19 mouse cellular contexts compared by ENCODE assay signal in the genomic region with DNA sequence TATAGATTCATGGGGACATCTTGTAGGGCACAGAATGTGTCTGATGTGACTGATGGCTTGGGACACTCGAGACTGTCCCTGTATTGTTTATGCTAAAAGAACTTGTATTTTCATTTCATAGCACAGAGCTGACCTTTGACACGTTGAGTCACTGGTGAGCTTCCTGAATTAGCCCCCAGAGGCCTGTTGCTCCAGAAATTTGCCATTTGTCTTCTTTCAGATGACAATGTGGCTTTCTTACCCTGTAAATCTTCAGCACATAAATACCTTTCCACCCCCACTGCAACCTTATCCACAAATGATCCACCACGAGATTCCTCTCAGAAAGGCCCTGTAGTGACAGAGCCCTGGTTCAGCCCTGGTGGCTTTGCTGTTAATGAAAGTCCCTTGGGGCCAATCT.
DNase-seq lines count a peak whose midpoint lies in the region; ATAC-seq and TF ChIP-seq lines count a peak whose summit lies in the region.
"Had no signal": no experiment of that assay in that cellular context is flagged by ENCODE, and none has a peak within 500 bp of the region (broad histone marks: within the 10 kb centered on the region; RNA-seq: fewer than 3 reads in every experiment).

No protein-coding gene starts in this region.

- no peak for ATAC-seq in kidney, embryonic 16.5 days (ENCODE audit: low FRiP score, low TSS enrichment)
- ATAC-seq in kidney, postnatal 0 days (replicated peaks; ENCODE audit: low FRiP score, low read depth) = no peak
- no peak; the same call in 1 of the 2 replicates for ATAC-seq in neural tube, embryonic 11.5 days (ENCODE audit: insufficient read depth, low FRiP score, low TSS enrichment)
- ATAC-seq: hindbrain, postnatal 0 days had no signal

- no peak overlapping the region for H3K4me2 ChIP-seq in kidney, embryonic 16.5 days (replicated peaks; ENCODE audit: low read depth, low read length)
- H3K4me2 ChIP-seq in kidney, postnatal 0 days (ENCODE audit: low read length) = no peak overlapping the region
- no peak overlapping the region for H3K4me2 ChIP-seq in neural tube, embryonic 11.5 days (ENCODE audit: low read depth)
- H3K4me2 ChIP-seq: embryonic facial prominence, embryonic 15.5 days; heart, embryonic 13.5 days; liver, embryonic 13.5 days; lung, embryonic 15.5 days had no signal

- no peak overlapping the region for H3K4me3 ChIP-seq in kidney, embryonic 16.5 days (ENCODE audit: low read length)
- H3K4me3 ChIP-seq in kidney, postnatal 0 days (replicated peaks; ENCODE audit: low read depth, low read length) = no peak overlapping the region
- H3K4me3 ChIP-seq in neural tube, embryonic 11.5 days (ENCODE audit: low read depth, low read length) = no peak overlapping the region
- no peak overlapping the region for H3K4me3 ChIP-seq in cerebellum, adult 2 months (replicated peaks; ENCODE audit: insufficient read depth, low read depth, low read length)
- H3K4me3 ChIP-seq: embryonic facial prominence, embryonic 15.5 days; heart, embryonic 13.5 days; liver, embryonic 13.5 days; lung, embryonic 15.5 days had no signal

- H3K4me1 ChIP-seq in kidney, embryonic 16.5 days (ENCODE audit: insufficient read depth, low read length) = peaks cover 46% of the 10 kb centered on the region
- H3K4me1 ChIP-seq in kidney, postnatal 0 days (replicated peaks; ENCODE audit: insufficient read depth, low read length) = peaks cover 20% of the 10 kb centered on the region
- H3K4me1 ChIP-seq in neural tube, embryonic 11.5 days (ENCODE audit: control insufficient read depth, insufficient read depth, low read length) = peaks cover 2% of the 10 kb centered on the region; the same call in 1 of the 2 replicates
- no peaks in the 10 kb centered on the region for H3K4me1 ChIP-seq in cerebellum, adult 2 months (ENCODE audit: control insufficient read depth, insufficient read depth, low read length)
- H3K4me1 ChIP-seq: embryonic facial prominence, embryonic 15.5 days; liver, embryonic 13.5 days; lung, embryonic 15.5 days had no signal

- H3K27me3 ChIP-seq in kidney, embryonic 16.5 days (ENCODE audit: insufficient read depth, low read length) = peaks cover 10% of the 10 kb centered on the region
- H3K27me3 ChIP-seq in kidney, postnatal 0 days (ENCODE audit: insufficient read depth, low read length) = 0 out of 2 replicates have a peak, but pooled peaks cover 3% of the 10 kb centered on the region
- no peaks in the 10 kb centered on the region for H3K27me3 ChIP-seq in neural tube, embryonic 11.5 days (ENCODE audit: control insufficient read depth, insufficient read depth, low read length)
- H3K27me3 ChIP-seq in cerebellum, adult 2 months (ENCODE audit: control insufficient read depth, insufficient read depth, low read length) = no peaks in the 10 kb centered on the region
- H3K27me3 ChIP-seq: embryonic facial prominence, embryonic 15.5 days; liver, embryonic 13.5 days; lung, embryonic 15.5 days had no signal

- H3K36me3 ChIP-seq in kidney, embryonic 16.5 days (ENCODE audit: insufficient read depth, low read length) = no peaks in the 10 kb centered on the region
- H3K36me3 ChIP-seq in kidney, postnatal 0 days (ENCODE audit: insufficient read depth, low read length) = no peaks in the 10 kb centered on the region
- no peaks in the 10 kb centered on the region for H3K36me3 ChIP-seq in neural tube, embryonic 11.5 days (ENCODE audit: control insufficient read depth, insufficient read depth, low read length)
- H3K36me3 ChIP-seq: embryonic facial prominence, embryonic 15.5 days; heart, embryonic 13.5 days; liver, embryonic 13.5 days; lung, embryonic 15.5 days had no signal

- peak; percentile 50 for DNase-seq in kidney, adult 9 months
- DNase-seq in embryo, embryonic 10 days (ENCODE audit: low spot score) = peak; percentile 66
- DNase-seq in kidney, postnatal 0 days (ENCODE audit: low spot score) = peak; percentile 73
- peak; percentile 36 for DNase-seq in neural tube, embryonic 11.5 days (ENCODE audit: low spot score)
- no peak for DNase-seq in ovary, postnatal 14 days (ENCODE audit: low spot score)
- DNase-seq in cerebellum, adult 2 months = no peak
- DNase-seq: cerebellum, adult 11-12 months; gastrocnemius, postnatal 36 days; heart, postnatal 36 days; left cerebral cortex, postnatal 4 days; liver, embryonic 13.5 days; midbrain, embryonic 14.5 days; right cerebral cortex, postnatal 14 days; thymus, postnatal 25 days had no signal

- TF ChIP-seq CTCF in kidney, postnatal 0 days (IDR thresholded peaks at IDR 0.05; ENCODE audit: low read depth) = no peak
- TF ChIP-seq CTCF in cerebellum, adult 2 months (IDR thresholded peaks at IDR 0.05; ENCODE audit: borderline replicate concordance, insufficient read depth, low read depth, low read length) = no peak

- H3K27ac ChIP-seq in kidney, embryonic 16.5 days (ENCODE audit: low read length) = no peak overlapping the region
- H3K27ac ChIP-seq in kidney, postnatal 0 days = no peak overlapping the region
- H3K27ac ChIP-seq in neural tube, embryonic 11.5 days (ENCODE audit: low read depth, low read length) = no peak overlapping the region
- H3K27ac ChIP-seq in cerebellum, adult 2 months (ENCODE audit: insufficient read depth, low read length) = no peak overlapping the region
- H3K27ac ChIP-seq: embryonic facial prominence, embryonic 15.5 days; heart, embryonic 13.5 days; hindbrain, postnatal 0 days; liver, embryonic 13.5 days; lung, embryonic 15.5 days had no signal

- WGBS in kidney, embryonic 16.5 days = 17% methylated on average over 3 of the region's 3 CpGs
- 19% methylated on average over 3 of the region's 3 CpGs for WGBS in kidney, postnatal 0 days
- 25% methylated on average over 3 of the region's 3 CpGs for WGBS in neural tube, embryonic 11.5 days
- WGBS in cerebellum, adult 2 months = 66% methylated on average over 3 of the region's 3 CpGs

- H3K9ac ChIP-seq in kidney, embryonic 16.5 days (replicated peaks; ENCODE audit: low read length) = no peak overlapping the region
- H3K9ac ChIP-seq in kidney, postnatal 0 days (ENCODE audit: low read depth, low read length) = no peak overlapping the region
- no peak overlapping the region for H3K9ac ChIP-seq in neural tube, embryonic 11.5 days (ENCODE audit: low read length)
- H3K9ac ChIP-seq: embryonic facial prominence, embryonic 15.5 days; heart, embryonic 13.5 days; liver, embryonic 13.5 days; lung, embryonic 15.5 days had no signal

- no peak for TF ChIP-seq POLR2A in cerebellum, adult 2 months (IDR thresholded peaks at IDR 0.05; ENCODE audit: borderline replicate concordance, insufficient read depth, low read length)

- no peaks in the 10 kb centered on the region for H3K9me3 ChIP-seq in kidney, embryonic 16.5 days (ENCODE audit: low read length)
- H3K9me3 ChIP-seq in kidney, postnatal 0 days (replicated peaks; ENCODE audit: low read length) = no peaks in the 10 kb centered on the region
- no peaks in the 10 kb centered on the region for H3K9me3 ChIP-seq in neural tube, embryonic 11.5 days (ENCODE audit: control insufficient read depth, low read length)
- H3K9me3 ChIP-seq: embryonic facial prominence, embryonic 15.5 days; heart, embryonic 13.5 days; liver, embryonic 13.5 days; lung, embryonic 15.5 days had no signal

Comparison
In these comparisons a context has a peak if more than half of its experiments do, and no peak if none do; other contexts are left out.
1. DNase-seq: peak in kidney, adult 9 months (single experiment), embryo, embryonic 10 days (single experiment), kidney, postnatal 0 days (single experiment) and neural tube, embryonic 11.5 days (single experiment); none in ovary, postnatal 14 days (single experiment) and cerebellum, adult 2 months (0 of 2).